Mouse (Mus musculus) heart, postnatal 0 days (tissue): ENCODE measurements at regions not wholly inside any gene's neighbourhood (a gene's known extent, or its start where the extent isn't known, plus 50 kb on each side); places are given as distances from the start of the nearest gene placed in this dataset.

ENCODE experiments used
- ATAC-seq: fragments of 200-750 bp; cut with Nextera tagmentation; 2 replicates; pipeline ENCODE4 v1.8.0; 2017; ENCODE audit warnings: low read depth, moderate number of reproducible peaks, moderate library complexity; ENCODE audit not compliant: insufficient read depth
- DNase-seq: peaks from one replicate; pipeline ENCODE4 v3.0.0-alpha.2; 2016; ENCODE audit warnings: low spot score
- H3K27ac ChIP-seq: fragments of 300-500 bp; sonication (generic); 2 replicates; pipeline ENCODE4 v1.5.1; 2014; ENCODE audit warnings: low read depth, mild to moderate bottlenecking
- H3K27me3 ChIP-seq: fragments of 300-500 bp; sonication (generic); 2 replicates; pipeline ENCODE4 v1.6.1; 2014; ENCODE audit warnings: low read length, mixed read lengths; ENCODE audit not compliant: control insufficient read depth, insufficient read depth
- H3K36me3 ChIP-seq: fragments of 300-500 bp; sonication (generic); replicated peaks from 2 replicates; pipeline ENCODE4 v1.6.1; 2014; ENCODE audit warnings: low read length, mixed read lengths; ENCODE audit not compliant: control insufficient read depth, insufficient read depth
- H3K4me1 ChIP-seq: fragments of 300-500 bp; sonication (generic); 2 replicates; pipeline ENCODE4 v1.6.1; 2014; ENCODE audit warnings: antibody characterized with exemption; ENCODE audit not compliant: control insufficient read depth, insufficient read depth
- H3K4me2 ChIP-seq: fragments of 300-500 bp; sonication (generic); 2 replicates; pipeline ENCODE4 v1.6.1; 2014; ENCODE audit warnings: low read depth, mild to moderate bottlenecking, low read length, moderate library complexity
- H3K4me3 ChIP-seq: fragments of 300-500 bp; sonication (generic); 2 replicates; pipeline ENCODE4 v1.5.1; 2014; ENCODE audit warnings: low read depth, low read length
- H3K9ac ChIP-seq: fragments of 300-500 bp; sonication (generic); replicated peaks from 2 replicates; pipeline ENCODE4 v1.6.1; 2014; ENCODE audit warnings: low read depth, low read length, mixed read lengths
- H3K9me3 ChIP-seq: fragments of 300-500 bp; sonication (generic); replicated peaks from 2 replicates; pipeline ENCODE4 v1.6.1; 2016; ENCODE audit warnings: low read length; ENCODE audit not compliant: control insufficient read depth
- CTCF ChIP-seq: IDR thresholded peaks from 2 replicates; pipeline ENCODE4 v1.5.1; 2016; ENCODE audit warnings: antibody characterized with exemption, control low read depth, low read depth
- EP300 ChIP-seq: IDR thresholded peaks from 2 replicates; pipeline ENCODE4 v1.6.1; 2016; ENCODE audit warnings: antibody characterized with exemption, low read depth
- WGBS: fragments of 180-500 bp; shearing (Covaris S2); extraction: QIAGEN DNeasy Blood & Tissue Kit; methylation state at CpG from one replicate; pipeline ENCODE4 v1.1.7; 2014; 5-methylcytosine and 5-hydroxymethylcytosine counted together

- H3K4me3 ChIP-seq: no peak overlapping the region
- H3K9ac ChIP-seq: no peak overlapping the region
- ATAC-seq: no peak
- H3K36me3 ChIP-seq: no peaks in the 10 kb centered on the region
- H3K4me2 ChIP-seq: no peak overlapping the region
- H3K9me3 ChIP-seq: no peaks in the 10 kb centered on the region
- H3K27me3 ChIP-seq: 0 out of 2 replicates have a peak, but pooled peaks cover 8% of the 10 kb centered on the region
- TF ChIP-seq EP300: no peak
- H3K27ac ChIP-seq: no peak overlapping the region
- no peak for DNase-seq
- no peaks in the 10 kb centered on the region for H3K4me1 ChIP-seq
- WGBS: 86% methylated on average over 5 of the region's 5 CpGs
Observed at GRCm38 (mm10) chr9:60950161-60950560, 155.8 kb downstream of the Uaca start.

DNA sequence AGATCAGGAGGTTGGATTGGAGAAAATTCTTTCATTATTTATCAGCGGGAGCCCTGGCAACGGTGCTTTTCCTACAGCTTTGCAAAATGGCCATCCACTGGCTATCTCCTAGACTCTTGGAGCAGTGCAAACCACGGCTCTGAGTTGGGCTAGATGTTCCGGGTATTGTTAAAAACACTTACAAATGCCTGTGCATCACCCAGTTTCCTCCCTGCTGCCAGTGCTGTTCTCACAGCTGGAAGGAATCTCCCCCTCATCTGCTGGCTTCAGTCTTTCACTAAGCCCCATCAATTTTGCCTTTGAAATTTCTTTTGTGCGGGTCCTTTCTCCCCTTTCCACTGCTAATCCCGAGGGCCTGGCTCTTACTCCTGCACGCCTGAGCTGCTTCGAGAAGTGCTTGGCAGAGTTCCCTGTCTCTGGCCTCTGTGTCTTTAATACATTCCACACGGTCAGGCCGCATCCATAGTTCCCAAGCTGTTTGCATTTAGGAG, 156.8 kb downstream of the Uaca start:
- Histone ChIP-seq H3K36me3 (no peaks in the 10 kb centered on the region), H3K27me3 (0 out of 2 replicates have a peak, but pooled peaks cover 8% of the 10 kb centered on the region), H3K4me3 (no peak overlapping the region), H3K4me2 (no peak overlapping the region; the same call in 1 of the 2 replicates), H3K4me1 (no peaks in the 10 kb centered on the region), H3K27ac (no peak overlapping the region), H3K9me3 (no peaks in the 10 kb centered on the region), H3K9ac (no peak overlapping the region)
- 23% methylated on average over 10 of the region's 10 CpGs for WGBS
- DNase-seq (peak; percentile 13), ATAC-seq (no peak)
- no peak for TF ChIP-seq CTCF
- no peak for TF ChIP-seq EP300

- DNase-seq (no peak), ATAC-seq (no peak)
- no peak overlapping the region for H3K9ac ChIP-seq
- no peaks in the 10 kb centered on the region for H3K36me3 ChIP-seq
- H3K9me3 ChIP-seq: no peaks in the 10 kb centered on the region
- no peak overlapping the region for H3K27ac ChIP-seq
- no peaks in the 10 kb centered on the region for H3K4me1 ChIP-seq
- no peak overlapping the region for H3K4me2 ChIP-seq
- 0 out of 2 replicates have a peak, but pooled peaks cover 4% of the 10 kb centered on the region for H3K27me3 ChIP-seq
- TF ChIP-seq CTCF (no peak), EP300 (no peak)
- WGBS: 59% methylated on average over 5 of the region's 5 CpGs
- no peak overlapping the region for H3K4me3 ChIP-seq
Observed at GRCm38 (mm10) chr9:60957438-60957837, 163.1 kb downstream of the Uaca start.

GRCm38 (mm10) chr9:60959537-60959936, 165.2 kb downstream of the Uaca start:
- 68% methylated on average over 6 of the region's 6 CpGs for WGBS
- no peak overlapping the region for H3K4me3 ChIP-seq
- no peak for ATAC-seq

DNA sequence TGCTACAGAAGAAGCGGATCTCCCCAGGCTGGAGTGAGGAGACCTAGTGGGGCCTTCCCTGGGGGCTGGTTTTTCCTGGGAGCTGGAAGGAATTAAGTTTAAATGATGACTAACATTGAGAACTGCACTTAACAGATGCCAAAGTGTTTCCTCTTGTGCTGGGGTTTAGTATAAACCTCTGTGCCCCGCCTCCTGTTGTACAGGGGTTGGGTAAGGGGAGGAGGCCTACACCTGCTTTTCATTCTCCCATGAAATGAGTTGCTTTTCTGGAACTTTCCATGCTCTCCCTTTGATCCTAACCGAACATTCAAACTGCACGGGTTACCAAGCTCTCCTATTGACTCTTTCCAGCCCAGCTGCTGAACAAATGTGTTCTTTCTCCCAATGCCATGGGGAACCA, 167.7 kb downstream of the Uaca start:
- H3K27me3 ChIP-seq: no peaks in the 10 kb centered on the region
- no peaks in the 10 kb centered on the region for H3K9me3 ChIP-seq
- no peaks in the 10 kb centered on the region for H3K36me3 ChIP-seq
- no peak overlapping the region for H3K4me3 ChIP-seq
- ATAC-seq (no peak), DNase-seq (no peak)
- H3K4me1 ChIP-seq: no peaks in the 10 kb centered on the region
- H3K9ac ChIP-seq: no peak overlapping the region
- TF ChIP-seq CTCF: no peak
- no peak for TF ChIP-seq EP300
- 82% methylated on average over 4 of the region's 4 CpGs for WGBS
- no peak overlapping the region for H3K27ac ChIP-seq
- H3K4me2 ChIP-seq: no peak overlapping the region

More at GRCm38 (mm10) chr9:60959537-60959936, 165.2 kb downstream of the Uaca start:
- H3K4me2 ChIP-seq: no peak overlapping the region
- H3K9ac ChIP-seq: no peak overlapping the region
- H3K27ac ChIP-seq: no peak overlapping the region
- H3K27me3 ChIP-seq: no peaks in the 10 kb centered on the region
- no peaks in the 10 kb centered on the region for H3K9me3 ChIP-seq
- TF ChIP-seq CTCF (no peak), EP300 (no peak)
- DNase-seq: no peak
- H3K36me3 ChIP-seq: no peaks in the 10 kb centered on the region
- H3K4me1 ChIP-seq: no peaks in the 10 kb centered on the region

GRCm38 (mm10) chr9:60965641-60966040, 171.3 kb downstream of the Uaca start:
- no peak overlapping the region for H3K4me3 ChIP-seq
- DNase-seq: no peak
- TF ChIP-seq CTCF: no peak
- no peaks in the 10 kb centered on the region for H3K9me3 ChIP-seq
- H3K9ac ChIP-seq: no peak overlapping the region
- WGBS: 100% methylated on average over 1 of the region's 1 CpGs
- H3K27ac ChIP-seq: no peak overlapping the region
- peaks cover 5% of the 10 kb centered on the region; the same call in 1 of the 2 replicates for H3K27me3 ChIP-seq
- H3K4me1 ChIP-seq: no peaks in the 10 kb centered on the region
- no peak for ATAC-seq
- no peak overlapping the region for H3K4me2 ChIP-seq
- H3K36me3 ChIP-seq: no peaks in the 10 kb centered on the region
